Mouse (Mus musculus): Measurements from ENCODE around the gene Slc22a18. TPM values are rescaled to one million over a fixed set of nuclear protein-coding genes. Genes with fewer than 3 reads are reported as not detected.

Gene Slc22a18
- polyA plus RNA-seq, 1 experiment from 2014 or later: 4.7 TPM

DNA sequence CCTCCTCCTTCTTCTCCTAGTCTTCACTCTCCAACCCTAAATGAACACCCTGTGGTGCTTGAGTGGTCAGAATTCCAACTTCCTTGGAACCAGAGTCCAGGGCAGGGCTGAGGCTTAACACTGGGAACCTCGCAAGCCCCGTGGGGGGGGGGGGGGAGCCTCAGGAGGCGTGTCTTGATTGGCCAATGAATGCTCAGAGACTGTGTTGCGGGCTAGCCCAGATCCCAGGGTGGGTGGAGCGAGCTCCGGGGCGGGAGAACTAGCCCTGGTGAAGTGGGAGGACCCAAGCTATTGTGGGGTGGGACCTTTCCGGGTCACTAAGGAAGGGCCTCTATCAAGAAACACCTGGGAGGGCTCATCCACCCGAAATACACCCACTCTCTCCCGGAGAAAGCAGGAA lies 1.3 kb downstream of the Slc22a18 start:
- Histone ChIP-seq H3K9me3 (ENCODE audit: control insufficient read depth, low read length) (no peaks in the 10 kb centered on the region), H3K4me2 (replicated peaks; ENCODE audit: low read depth, low read length) (no peak overlapping the region), H3K4me1 (ENCODE audit: control insufficient read depth, insufficient read depth, low read length) (no peaks in the 10 kb centered on the region), H3K4me3 (ENCODE audit: low read length) (no peak overlapping the region), H3K9ac (ENCODE audit: low read depth, low read length) (no peak overlapping the region), H3K36me3 (ENCODE audit: control insufficient read depth, insufficient read depth, low read length) (no peaks in the 10 kb centered on the region), H3K27ac (ENCODE audit: low read depth, low read length) (no peak overlapping the region), H3K27me3 (ENCODE audit: control insufficient read depth, insufficient read depth, low read length) (no peaks in the 10 kb centered on the region)
- ATAC-seq (ENCODE audit: low FRiP score, low TSS enrichment): no peak
- WGBS: 29% methylated on average over 10 of the region's 10 CpGs

DNA sequence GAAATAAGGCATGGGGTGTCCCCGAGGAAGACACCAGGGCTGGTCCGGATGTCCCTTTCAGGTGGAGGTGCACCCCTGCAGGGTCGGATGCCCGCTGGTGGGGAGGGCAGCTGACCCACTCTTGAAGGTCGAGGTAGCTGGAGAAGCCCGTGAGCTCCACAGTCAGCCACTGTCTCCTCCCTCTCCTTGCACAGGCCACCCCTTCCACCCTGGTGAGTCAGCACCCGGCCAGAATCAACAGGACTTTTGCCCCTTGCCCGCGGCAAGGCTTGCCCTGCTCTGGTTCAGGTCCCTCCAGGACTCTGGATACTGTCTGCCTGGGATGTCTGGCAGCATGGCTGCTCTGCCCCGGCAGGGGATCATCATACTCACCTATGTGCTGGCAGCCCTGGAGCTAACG lies 2.3 kb downstream of the Slc22a18 start:
- no peaks in the 10 kb centered on the region for H3K27me3 ChIP-seq (ENCODE audit: control insufficient read depth, insufficient read depth, low read length)
- H3K4me2 ChIP-seq (replicated peaks; ENCODE audit: low read depth, low read length): no peak overlapping the region
- H3K36me3 ChIP-seq (ENCODE audit: control insufficient read depth, insufficient read depth, low read length): no peaks in the 10 kb centered on the region
- WGBS: 65% methylated on average over 11 of the region's 11 CpGs
- H3K9ac ChIP-seq (ENCODE audit: low read depth, low read length): no peak overlapping the region
- no peak overlapping the region for H3K4me3 ChIP-seq (ENCODE audit: low read length)
- no peak for ATAC-seq (ENCODE audit: low FRiP score, low TSS enrichment)
- no peak overlapping the region for H3K27ac ChIP-seq (ENCODE audit: low read depth, low read length)
- H3K9me3 ChIP-seq (ENCODE audit: control insufficient read depth, low read length): no peaks in the 10 kb centered on the region
- no peaks in the 10 kb centered on the region for H3K4me1 ChIP-seq (ENCODE audit: control insufficient read depth, insufficient read depth, low read length)

GRCm38 (mm10) chr7:143476702-143477335 lies 3.3 kb downstream of the Slc22a18 start:
- Histone ChIP-seq H3K27ac (ENCODE audit: low read depth, low read length) (no peak overlapping the region), H3K9me3 (ENCODE audit: control insufficient read depth, low read length) (no peaks in the 10 kb centered on the region), H3K36me3 (ENCODE audit: control insufficient read depth, insufficient read depth, low read length) (no peaks in the 10 kb centered on the region), H3K27me3 (ENCODE audit: control insufficient read depth, insufficient read depth, low read length) (peaks cover 2% of the 10 kb centered on the region; the same call in 1 of the 2 replicates), H3K9ac (ENCODE audit: low read depth, low read length) (no peak overlapping the region), H3K4me3 (ENCODE audit: low read length) (no peak overlapping the region), H3K4me1 (ENCODE audit: control insufficient read depth, insufficient read depth, low read length) (no peaks in the 10 kb centered on the region), H3K4me2 (replicated peaks; ENCODE audit: low read depth, low read length) (no peak overlapping the region)
- no peak for ATAC-seq (ENCODE audit: low FRiP score, low TSS enrichment)
- 86% methylated on average over 3 of the region's 3 CpGs for WGBS

DNA sequence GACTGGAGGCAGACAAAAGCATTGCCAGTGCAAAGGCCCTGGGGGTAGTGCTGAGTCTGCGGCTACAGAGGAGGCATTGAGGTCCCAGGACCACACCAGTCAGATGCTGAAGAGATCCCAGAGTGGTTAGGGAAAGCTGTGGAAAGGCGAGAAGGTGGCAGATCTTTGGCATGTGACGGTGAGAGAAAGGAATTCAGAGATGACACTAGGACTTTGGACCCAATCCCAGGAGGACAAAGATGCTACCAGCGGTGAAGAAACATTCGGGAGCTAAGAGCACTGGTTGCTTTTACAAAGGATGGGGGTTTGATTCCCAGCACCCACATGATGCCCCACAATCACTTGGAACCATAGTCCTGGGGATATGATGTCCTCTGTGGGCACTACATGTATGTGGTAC lies 4.3 kb downstream of the Slc22a18 start:
- Histone ChIP-seq H3K4me1 (ENCODE audit: control insufficient read depth, insufficient read depth, low read length) (no peaks in the 10 kb centered on the region), H3K4me3 (ENCODE audit: low read length) (no peak overlapping the region), H3K27ac (ENCODE audit: low read depth, low read length) (no peak overlapping the region), H3K9ac (ENCODE audit: low read depth, low read length) (no peak overlapping the region), H3K36me3 (ENCODE audit: control insufficient read depth, insufficient read depth, low read length) (no peaks in the 10 kb centered on the region), H3K9me3 (ENCODE audit: control insufficient read depth, low read length) (no peaks in the 10 kb centered on the region), H3K4me2 (replicated peaks; ENCODE audit: low read depth, low read length) (no peak overlapping the region), H3K27me3 (ENCODE audit: control insufficient read depth, insufficient read depth, low read length) (peaks cover 2% of the 10 kb centered on the region; the same call in 1 of the 2 replicates)
- WGBS: 90% methylated on average over 5 of the region's 5 CpGs
- no peak for ATAC-seq (ENCODE audit: low FRiP score, low TSS enrichment)

DNA sequence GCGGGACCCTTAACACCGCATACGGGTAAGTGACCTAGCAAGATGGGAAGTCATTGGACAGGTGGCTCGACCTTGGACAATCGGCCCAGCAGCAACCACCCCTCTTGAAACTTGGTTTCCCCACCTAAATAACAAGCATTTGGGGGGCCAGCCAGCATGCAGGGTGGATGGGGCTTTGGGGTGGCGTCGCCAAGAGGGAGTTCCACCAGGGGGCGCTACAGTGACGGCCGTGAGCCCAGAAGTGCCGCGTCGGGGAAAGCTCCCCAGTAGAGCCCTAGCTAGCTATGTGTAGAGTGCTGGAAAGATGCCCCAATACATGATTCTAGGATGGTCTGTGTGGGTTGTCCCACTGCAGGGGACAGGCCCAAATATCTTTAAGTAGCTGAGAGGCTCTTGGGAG lies 7.0 kb downstream of the Slc22a18 start:
- no peak for ATAC-seq (ENCODE audit: low FRiP score, low TSS enrichment)
- Histone ChIP-seq H3K4me2 (replicated peaks; ENCODE audit: low read depth, low read length) (no peak overlapping the region), H3K9me3 (ENCODE audit: control insufficient read depth, low read length) (no peaks in the 10 kb centered on the region), H3K36me3 (ENCODE audit: control insufficient read depth, insufficient read depth, low read length) (no peaks in the 10 kb centered on the region), H3K27me3 (ENCODE audit: control insufficient read depth, insufficient read depth, low read length) (peaks cover 2% of the 10 kb centered on the region; the same call in 1 of the 2 replicates), H3K27ac (ENCODE audit: low read depth, low read length) (no peak overlapping the region), H3K4me1 (ENCODE audit: control insufficient read depth, insufficient read depth, low read length) (no peaks in the 10 kb centered on the region), H3K4me3 (ENCODE audit: low read length) (no peak overlapping the region), H3K9ac (ENCODE audit: low read depth, low read length) (no peak overlapping the region)
- WGBS: 34% methylated on average over 13 of the region's 13 CpGs

- H3K4me2 ChIP-seq (replicated peaks; ENCODE audit: low read depth, low read length): no peak overlapping the region
- no peak overlapping the region for H3K27ac ChIP-seq (ENCODE audit: low read depth, low read length)
- peaks cover 2% of the 10 kb centered on the region; the same call in 1 of the 2 replicates for H3K27me3 ChIP-seq (ENCODE audit: control insufficient read depth, insufficient read depth, low read length)
- WGBS: 58% methylated on average over 5 of the region's 5 CpGs
- ATAC-seq (ENCODE audit: low FRiP score, low TSS enrichment): no peak
- no peaks in the 10 kb centered on the region for H3K4me1 ChIP-seq (ENCODE audit: control insufficient read depth, insufficient read depth, low read length)
- no peaks in the 10 kb centered on the region for H3K36me3 ChIP-seq (ENCODE audit: control insufficient read depth, insufficient read depth, low read length)
- no peaks in the 10 kb centered on the region for H3K9me3 ChIP-seq (ENCODE audit: control insufficient read depth, low read length)
- H3K9ac ChIP-seq (ENCODE audit: low read depth, low read length): no peak overlapping the region
- no peak overlapping the region for H3K4me3 ChIP-seq (ENCODE audit: low read length)
These were observed 8.4 kb downstream of the Slc22a18 start for GRCm38 (mm10) chr7:143481806-143482387.

- H3K9ac ChIP-seq (ENCODE audit: low read depth, low read length): no peak overlapping the region
- H3K27ac ChIP-seq (ENCODE audit: low read depth, low read length): no peak overlapping the region
- H3K36me3 ChIP-seq (ENCODE audit: control insufficient read depth, insufficient read depth, low read length): no peaks in the 10 kb centered on the region
- 6% methylated on average over 6 of the region's 6 CpGs for WGBS
- H3K27me3 ChIP-seq (ENCODE audit: control insufficient read depth, insufficient read depth, low read length): peaks cover 2% of the 10 kb centered on the region; the same call in 1 of the 2 replicates
- ATAC-seq (ENCODE audit: low FRiP score, low TSS enrichment): no peak
- H3K9me3 ChIP-seq (ENCODE audit: control insufficient read depth, low read length): no peaks in the 10 kb centered on the region
- H3K4me1 ChIP-seq (ENCODE audit: control insufficient read depth, insufficient read depth, low read length): no peaks in the 10 kb centered on the region
- no peak overlapping the region for H3K4me2 ChIP-seq (replicated peaks; ENCODE audit: low read depth, low read length)
- H3K4me3 ChIP-seq (ENCODE audit: low read length): no peak overlapping the region
These were observed 9.0 kb downstream of the Slc22a18 start for GRCm38 (mm10) chr7:143482541-143482940.

GRCm38 (mm10) chr7:143489735-143490134 lies 16.2 kb downstream of the Slc22a18 start:
- no peaks in the 10 kb centered on the region for H3K4me1 ChIP-seq (ENCODE audit: control insufficient read depth, insufficient read depth, low read length)
- no peak overlapping the region for H3K4me2 ChIP-seq (replicated peaks; ENCODE audit: low read depth, low read length)
- H3K9ac ChIP-seq (ENCODE audit: low read depth, low read length): no peak overlapping the region
- no peaks in the 10 kb centered on the region for H3K9me3 ChIP-seq (ENCODE audit: control insufficient read depth, low read length)
- ATAC-seq (ENCODE audit: low FRiP score, low TSS enrichment): no peak
- H3K27ac ChIP-seq (ENCODE audit: low read depth, low read length): no peak overlapping the region
- 83% methylated on average over 6 of the region's 6 CpGs for WGBS
- no peaks in the 10 kb centered on the region for H3K36me3 ChIP-seq (ENCODE audit: control insufficient read depth, insufficient read depth, low read length)
- H3K4me3 ChIP-seq (ENCODE audit: low read length): no peak overlapping the region
- H3K27me3 ChIP-seq (ENCODE audit: control insufficient read depth, insufficient read depth, low read length): no peaks in the 10 kb centered on the region

GRCm38 (mm10) chr7:143493616-143494126 lies 20.1 kb downstream of the Slc22a18 start:
- Histone ChIP-seq H3K27ac (ENCODE audit: low read depth, low read length) (no peak overlapping the region), H3K4me3 (ENCODE audit: low read length) (no peak overlapping the region), H3K36me3 (ENCODE audit: control insufficient read depth, insufficient read depth, low read length) (no peaks in the 10 kb centered on the region), H3K27me3 (ENCODE audit: control insufficient read depth, insufficient read depth, low read length) (no peaks in the 10 kb centered on the region), H3K4me2 (replicated peaks; ENCODE audit: low read depth, low read length) (no peak overlapping the region), H3K9ac (ENCODE audit: low read depth, low read length) (no peak overlapping the region), H3K9me3 (ENCODE audit: control insufficient read depth, low read length) (no peaks in the 10 kb centered on the region), H3K4me1 (ENCODE audit: control insufficient read depth, insufficient read depth, low read length) (no peaks in the 10 kb centered on the region)
- ATAC-seq (ENCODE audit: low FRiP score, low TSS enrichment): no peak
- 63% methylated on average over 6 of the region's 6 CpGs for WGBS
